Mouse (Mus musculus): ENCODE results near the gene Sdccag8.

DNA sequence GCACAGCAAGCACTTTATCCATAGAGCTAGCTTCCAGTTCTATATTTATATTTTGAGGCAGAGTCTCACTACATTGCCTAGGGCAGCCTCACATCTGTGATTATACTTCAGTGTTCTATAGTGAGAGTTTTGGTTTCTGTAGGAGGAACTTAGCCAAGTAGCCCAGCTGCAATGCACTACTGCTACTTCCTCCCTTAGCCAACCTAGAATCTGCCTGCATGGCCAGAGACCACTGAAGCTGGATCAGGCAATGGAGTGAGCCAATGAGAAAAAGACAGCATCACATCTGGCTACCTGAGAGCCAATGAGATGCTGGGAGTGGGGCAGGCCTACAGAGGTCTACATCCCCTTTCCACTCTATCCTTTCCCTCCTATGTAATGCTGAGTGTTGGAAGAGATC lies 251.3 kb downstream of the Sdccag8 start:
- no peak for TF ChIP-seq POLR2A (IDR thresholded peaks at IDR 0.05; ENCODE audit: low read depth, low read length)
- TF ChIP-seq CTCF (conservative IDR thresholded peaks at IDR 0.05; ENCODE audit: insufficient read depth, insufficient read length, low read depth, low read length) = no peak
